Mouse (Mus musculus): ENCODE measurements around the gene Prom2.

DNA sequence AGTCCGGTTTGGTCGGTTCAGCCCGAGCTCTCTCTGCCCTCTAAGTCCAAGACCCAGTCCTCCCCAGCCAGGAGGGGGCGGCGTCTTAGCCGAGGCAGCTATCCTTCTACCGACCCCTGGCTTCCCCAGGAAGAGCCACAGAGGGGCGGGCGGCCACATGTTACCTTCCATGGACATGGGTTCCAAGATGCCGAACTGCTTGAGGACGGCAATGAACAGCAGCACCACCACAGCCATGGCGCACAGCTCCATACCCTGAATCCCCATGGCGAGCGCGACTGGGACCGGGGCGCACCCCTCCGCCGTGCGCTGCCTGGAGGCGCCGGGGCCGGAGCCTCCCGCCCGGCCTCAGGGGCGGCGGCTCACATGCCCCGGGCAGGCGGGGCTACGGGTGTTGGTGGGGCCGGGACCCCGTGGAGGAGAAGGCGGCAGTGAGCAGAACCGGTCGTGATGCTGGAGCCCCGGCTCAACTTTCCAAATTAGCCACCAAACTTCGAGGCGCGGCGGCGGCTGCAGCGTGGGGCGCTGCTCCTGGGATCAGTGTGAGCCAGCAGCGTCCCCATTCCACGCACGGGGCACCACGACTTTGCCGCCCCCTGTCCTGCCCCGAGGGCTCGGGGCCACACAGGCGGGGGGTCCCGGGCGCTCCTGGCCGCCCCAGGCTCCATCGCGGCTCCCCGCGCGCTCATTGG is 59.3 kb downstream of the Prom2 start:
- TF ChIP-seq POLR2A (IDR thresholded peaks at IDR 0.05; ENCODE audit: low read depth, low read length) (no peak), CTCF (conservative IDR thresholded peaks at IDR 0.05; ENCODE audit: insufficient read depth, insufficient read length, low read depth, low read length) (no peak)
